Comparison of ENCODE assay signal across 8 mouse cellular contexts in the genomic region with DNA sequence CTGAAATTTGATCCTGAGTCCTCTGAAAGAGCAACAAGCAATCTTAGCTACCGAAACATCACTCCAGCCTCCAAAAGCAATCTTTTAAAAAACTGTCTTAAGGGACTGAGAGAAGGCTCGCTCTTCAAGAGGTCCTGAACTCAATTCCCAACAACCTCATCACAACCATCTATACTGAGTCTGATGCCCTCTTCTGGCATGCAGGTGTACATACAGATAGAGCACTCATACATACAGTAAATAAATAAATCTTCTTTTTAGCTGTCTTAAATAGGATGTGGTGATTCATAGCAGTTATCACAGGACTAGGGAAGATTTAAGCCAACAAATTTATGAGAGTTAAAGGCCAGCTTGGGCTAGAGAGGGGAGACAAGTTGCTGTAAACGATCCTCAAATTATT. TPM values are rescaled to one million over a fixed set of nuclear protein-coding genes. Genes with fewer than 3 reads are reported as not detected.
DNase-seq lines count a peak whose midpoint lies in the region; ATAC-seq and TF ChIP-seq lines count a peak whose summit lies in the region.

No protein-coding gene starts in this region.

- H3K4me2 ChIP-seq in heart, embryonic 11.5 days = peak overlapping the region; percentile 85
- H3K4me2 ChIP-seq in CH12.LX (ENCODE audit: insufficient read depth, low read depth, poor library complexity, severe bottlenecking) = peak overlapping the region; percentile 68
- peak overlapping the region; percentile 85 for H3K4me2 ChIP-seq in liver, embryonic 12.5 days
- peak overlapping the region; percentile 87 for H3K4me2 ChIP-seq in stomach, embryonic 16.5 days (ENCODE audit: low read depth, low read length)

- in situ Hi-C loops in CH12.LX (cut with MboI; ENCODE audit: low pct_ligation_motif_present, low pct_unique_long_range_greater_than_20kb, low sequenced_read_pairs) = no loop called here

- H3K27me3 ChIP-seq in heart, embryonic 11.5 days (ENCODE audit: control insufficient read depth, insufficient read depth, low read length) = no peaks in the 10 kb centered on the region
- H3K27me3 ChIP-seq in CH12.LX (replicated peaks) = no peaks in the 10 kb centered on the region
- no peaks in the 10 kb centered on the region for H3K27me3 ChIP-seq in liver, embryonic 12.5 days (replicated peaks)
- no peaks in the 10 kb centered on the region for H3K27me3 ChIP-seq in stomach, embryonic 16.5 days (ENCODE audit: control insufficient read depth, insufficient read depth, low read length)

- peak; percentile 11; the same call in 1 of the 2 replicates for TF ChIP-seq RAD21 in CH12.LX (IDR thresholded peaks at IDR 0.05; ENCODE audit: low read depth, low read length)

- peak overlapping the region; percentile 98 for H3K4me3 ChIP-seq in heart, embryonic 11.5 days (ENCODE audit: low read depth, low read length)
- peak overlapping the region; percentile 82 to 98 (median 94) for H3K4me3 ChIP-seq in CH12.LX (replicated peaks in 1 of 3; ENCODE audit: low read depth in 2 of 3, low read length in 2 of 3, poor library complexity in 1 of 3)
- H3K4me3 ChIP-seq in embryonic fibroblast, embryonic 13.5 days (ENCODE audit: insufficient read depth, low read length) = peak overlapping the region; percentile 70
- H3K4me3 ChIP-seq in liver, embryonic 12.5 days = peak overlapping the region; percentile 99
- H3K4me3 ChIP-seq in stomach, embryonic 16.5 days (replicated peaks; ENCODE audit: low read length) = peak overlapping the region; percentile 96

- peaks cover 7% of the 10 kb centered on the region for H3K36me3 ChIP-seq in heart, embryonic 11.5 days (ENCODE audit: control insufficient read depth, insufficient read depth, low read length)
- H3K36me3 ChIP-seq in CH12.LX (replicated peaks in 1 of 2; ENCODE audit: control insufficient read depth in 1 of 2, insufficient read depth in 1 of 2, low read length in 1 of 2) = peaks cover 16 to 35% of the 10 kb centered on the region in 2 experiments
- H3K36me3 ChIP-seq in liver, embryonic 12.5 days = peaks cover 31% of the 10 kb centered on the region
- H3K36me3 ChIP-seq in stomach, embryonic 16.5 days (ENCODE audit: control insufficient read depth, insufficient read depth, low read length) = peaks cover 11% of the 10 kb centered on the region

- no peaks in the 10 kb centered on the region for H3K9me3 ChIP-seq in heart, embryonic 11.5 days (replicated peaks; ENCODE audit: control insufficient read depth, low read length)
- H3K9me3 ChIP-seq in CH12.LX (replicated peaks; ENCODE audit: low read length) = no peaks in the 10 kb centered on the region
- no peaks in the 10 kb centered on the region for H3K9me3 ChIP-seq in liver, embryonic 12.5 days (replicated peaks)
- H3K9me3 ChIP-seq in stomach, embryonic 16.5 days (replicated peaks; ENCODE audit: control insufficient read depth, low read length) = no peaks in the 10 kb centered on the region

- 0 out of 2 replicates have a peak, but pooled peaks cover 8% of the 10 kb centered on the region for H3K79me2 ChIP-seq in CH12.LX (replicated peaks; ENCODE audit: control insufficient read depth, extremely low read depth, insufficient read depth, poor library complexity, severe bottlenecking)

- ATAC-seq in heart, embryonic 11.5 days (replicated peaks; ENCODE audit: insufficient number of reproducible peaks, low FRiP score, low TSS enrichment) = no peak
- ATAC-seq in liver, embryonic 12.5 days = peak; percentile 47
- peak; percentile 27; the same call in 1 of the 2 replicates for ATAC-seq in stomach, embryonic 16.5 days (ENCODE audit: insufficient read depth, low FRiP score)

- peak; percentile 35 to 57 for TF ChIP-seq CTCF in CH12.LX (conservative IDR thresholded peaks at IDR 0.05 in 1 of 2, IDR thresholded peaks at IDR 0.05 in 1 of 2; ENCODE audit: low read depth in 2 of 2, low read length in 2 of 2)
- TF ChIP-seq CTCF in embryonic fibroblast, embryonic 13.5 days (IDR thresholded peaks at IDR 0.05; ENCODE audit: borderline replicate concordance, insufficient read depth, low read length) = no peak

- no peak for TF ChIP-seq POLR2A in CH12.LX (IDR thresholded peaks at IDR 0.05; ENCODE audit: low read depth, low read length)
- TF ChIP-seq POLR2A in embryonic fibroblast, embryonic 13.5 days (IDR thresholded peaks at IDR 0.05; ENCODE audit: low read depth, low read length) = no peak

- WGBS in heart, embryonic 11.5 days (ENCODE audit: insufficient replicate concordance) = 52% methylated on average over 3 of the region's 3 CpGs
- 40% methylated on average over 3 of the region's 3 CpGs for WGBS in liver, embryonic 12.5 days (ENCODE audit: insufficient replicate concordance)
- WGBS in stomach, embryonic 16.5 days = 45% methylated on average over 3 of the region's 3 CpGs

- no peak for DNase-seq in heart, postnatal 10 days
- peak; percentile 41 for DNase-seq in CH12.LX (ENCODE audit: extremely low read depth)
- DNase-seq in ovary, postnatal 10 days (ENCODE audit: low spot score) = no peak
- DNase-seq in layer of hippocampus, adult 8-10 months (ENCODE audit: low spot score in 2 of 2) = no peak

- no peak for TF ChIP-seq EP300 in CH12.LX (IDR thresholded peaks at IDR 0.05; ENCODE audit: low read length)

- dilution Hi-C loops in CH12.LX (cut with MboI; ENCODE audit: extremely low pct_ligation_motif_present, extremely low pct_unique_long_range_greater_than_20kb, low sequenced_read_pairs) = no loop called here

- H3K4me1 ChIP-seq in heart, embryonic 11.5 days (ENCODE audit: control insufficient read depth, insufficient read depth, low read length) = peaks cover 4% of the 10 kb centered on the region; the same call in 1 of the 2 replicates
- H3K4me1 ChIP-seq in CH12.LX (ENCODE audit: control insufficient read depth in 1 of 2, insufficient read depth in 2 of 2) = peaks cover 2 to 16% of the 10 kb centered on the region in 2 experiments; a peak in 3 of 4 replicates
- H3K4me1 ChIP-seq in embryonic fibroblast, embryonic 13.5 days (ENCODE audit: control insufficient read depth, insufficient read depth, low read length) = peaks cover 3% of the 10 kb centered on the region; the same call in 1 of the 2 replicates
- peaks cover 15% of the 10 kb centered on the region for H3K4me1 ChIP-seq in liver, embryonic 12.5 days
- H3K4me1 ChIP-seq in stomach, embryonic 16.5 days (ENCODE audit: control insufficient read depth, insufficient read depth, low read length) = peaks cover 2% of the 10 kb centered on the region; the same call in 1 of the 2 replicates

- 0 out of 2 replicates have a peak overlapping the region, but pooled peaks have one; percentile 76 for H3K27ac ChIP-seq in heart, embryonic 11.5 days (ENCODE audit: low read depth, low read length)
- H3K27ac ChIP-seq in CH12.LX (ENCODE audit: insufficient read depth, low read depth) = no peak overlapping the region
- H3K27ac ChIP-seq in embryonic fibroblast, embryonic 13.5 days (ENCODE audit: insufficient read depth, low read length) = no peak overlapping the region
- H3K27ac ChIP-seq in liver, embryonic 12.5 days = peak overlapping the region; percentile 86
- peak overlapping the region; percentile 80; the same call in 1 of the 2 replicates for H3K27ac ChIP-seq in stomach, embryonic 16.5 days (ENCODE audit: low read length)

- intact Hi-C loops in heart, postnatal 10 days (cut with DNase I) = loop anchor here (5.0 kb wide), 1 partner anchor 213 kb away; no protein-coding TSS in a partner anchor

- H3K9ac ChIP-seq in heart, embryonic 11.5 days (ENCODE audit: low read depth, low read length) = peak overlapping the region; percentile 92
- H3K9ac ChIP-seq in CH12.LX (ENCODE audit: insufficient read depth, low read depth) = peak overlapping the region; percentile 79
- peak overlapping the region; percentile 91 for H3K9ac ChIP-seq in liver, embryonic 12.5 days
- H3K9ac ChIP-seq in stomach, embryonic 16.5 days (ENCODE audit: low read length) = peak overlapping the region; percentile 95

RNA-seq across cellular contexts. Expression of a gene that starts 0.8 kb away (rescaled TPM):
- 46.7 and 49.7 TPM in 2 replicates for polyA plus RNA-seq in heart, embryonic 11.5 days (2014; fragmentation: Nextera tagmentation; extraction: Ambion mirVana)
- 10 to 100 TPM; 18.9 to 19.4 TPM for total RNA-seq in heart, postnatal 10 days (2021)
- total RNA-seq in CH12.LX (2012; rRNA removed) (41.4 and 51.6 TPM in 2 replicates), CH12.LX (2014; rRNA removed) (39.5 and 41.2 TPM in 2 replicates)
- 27.9 and 30.1 TPM in 2 replicates for polyA plus RNA-seq in CH12.LX (2012; ENCODE audit: insufficient read length, low read depth)
- polyA plus RNA-seq in embryonic fibroblast, embryonic 13.5 days (2011; ENCODE audit: insufficient read length, low read depth, missing spikeins) = 16.8 and 18.6 TPM in 2 replicates
- 39.1 and 39.2 TPM in 2 replicates for polyA plus RNA-seq in liver, embryonic 12.5 days (2016; fragmentation: Nextera tagmentation; extraction: Ambion mirVana)
- polyA plus RNA-seq in stomach, embryonic 16.5 days (2015; fragmentation: Nextera tagmentation; extraction: Ambion mirVana) = 53.6 and 54.8 TPM in 2 replicates
- total RNA-seq in layer of hippocampus, adult 8-10 months (2022) = 10 to 100 TPM; 22.8 to 28.3 (median 24.4) TPM

RNA-seq across cellular contexts. Expression of a gene that starts 26.2 kb away (rescaled TPM):
- 125 and 128 TPM in 2 replicates for polyA plus RNA-seq in heart, embryonic 11.5 days (2014; fragmentation: Nextera tagmentation; extraction: Ambion mirVana)
- 10 to 100 TPM; 51.0 to 53.5 TPM for total RNA-seq in heart, postnatal 10 days (2021)
- 161 and 180 TPM in 2 replicates for total RNA-seq in CH12.LX (2012; rRNA removed)
- 341 and 373 TPM in 2 replicates for total RNA-seq in CH12.LX (2014; rRNA removed)
- polyA plus RNA-seq in CH12.LX (2012; ENCODE audit: insufficient read length, low read depth) = 180 and 202 TPM in 2 replicates
- 108 and 123 TPM in 2 replicates for polyA plus RNA-seq in embryonic fibroblast, embryonic 13.5 days (2011; ENCODE audit: insufficient read length, low read depth, missing spikeins)
- polyA plus RNA-seq in liver, embryonic 12.5 days (2016; fragmentation: Nextera tagmentation; extraction: Ambion mirVana) = 165 and 174 TPM in 2 replicates
- 161 and 165 TPM in 2 replicates for polyA plus RNA-seq in stomach, embryonic 16.5 days (2015; fragmentation: Nextera tagmentation; extraction: Ambion mirVana)
- 10 to 100 TPM; 81.8 to 91.5 (median 88.2) TPM for total RNA-seq in layer of hippocampus, adult 8-10 months (2022)

RNA-seq across cellular contexts. Expression of a gene that starts 34.5 kb away (rescaled TPM):
- polyA plus RNA-seq in heart, embryonic 11.5 days (2014; fragmentation: Nextera tagmentation; extraction: Ambion mirVana) = 798 and 824 TPM in 2 replicates
- total RNA-seq in heart, postnatal 10 days (2021) = 100 to 1,000 TPM; 556 to 561 TPM
- 243 and 332 TPM in 2 replicates for total RNA-seq in CH12.LX (2012; rRNA removed)
- total RNA-seq in CH12.LX (2014; rRNA removed) = 227 and 278 TPM in 2 replicates
- 681 and 693 TPM in 2 replicates for polyA plus RNA-seq in CH12.LX (2012; ENCODE audit: insufficient read length, low read depth)
- 244 and 331 TPM in 2 replicates for polyA plus RNA-seq in embryonic fibroblast, embryonic 13.5 days (2011; ENCODE audit: insufficient read length, low read depth, missing spikeins)
- polyA plus RNA-seq in liver, embryonic 12.5 days (2016; fragmentation: Nextera tagmentation; extraction: Ambion mirVana) = 207 and 222 TPM in 2 replicates
- 347 and 352 TPM in 2 replicates for polyA plus RNA-seq in stomach, embryonic 16.5 days (2015; fragmentation: Nextera tagmentation; extraction: Ambion mirVana)
- 100 to 1,000 TPM; 765 to 848 (median 808) TPM for total RNA-seq in layer of hippocampus, adult 8-10 months (2022)

RNA-seq across cellular contexts. Expression of a gene that starts 55.2 kb away (rescaled TPM):
- 0.80 and 1.2 TPM in 2 replicates for polyA plus RNA-seq in heart, embryonic 11.5 days (2014; fragmentation: Nextera tagmentation; extraction: Ambion mirVana)
- not detected for total RNA-seq in heart, postnatal 10 days (2021)
- total RNA-seq in CH12.LX (2012; rRNA removed) = not detected in 2 replicates
- total RNA-seq in CH12.LX (2014; rRNA removed) = not detected in 2 replicates
- not detected in 2 replicates for polyA plus RNA-seq in CH12.LX (2012; ENCODE audit: insufficient read length, low read depth)
- not detected in 2 replicates for polyA plus RNA-seq in embryonic fibroblast, embryonic 13.5 days (2011; ENCODE audit: insufficient read length, low read depth, missing spikeins)
- polyA plus RNA-seq in liver, embryonic 12.5 days (2016; fragmentation: Nextera tagmentation; extraction: Ambion mirVana) = not detected in 2 replicates
- polyA plus RNA-seq in stomach, embryonic 16.5 days (2015; fragmentation: Nextera tagmentation; extraction: Ambion mirVana) = not detected in 2 replicates
- not detected for total RNA-seq in layer of hippocampus, adult 8-10 months (2022)

Comparison
In these comparisons a context has a peak if more than half of its experiments do, and no peak if none do; other contexts are left out.
1. H3K27ac ChIP-seq: peak in heart, embryonic 11.5 days (single experiment), liver, embryonic 12.5 days (single experiment) and stomach, embryonic 16.5 days (single experiment); none in CH12.LX (single experiment) and embryonic fibroblast, embryonic 13.5 days (single experiment).
2. Peak in every context shown above with its lines, with median percentiles within 50 percentile points of each other: H3K4me2 ChIP-seq, H3K4me3 ChIP-seq and H3K9ac ChIP-seq.